Mouse (Mus musculus): ENCODE measurements around the gene Macrod1.

DNA sequence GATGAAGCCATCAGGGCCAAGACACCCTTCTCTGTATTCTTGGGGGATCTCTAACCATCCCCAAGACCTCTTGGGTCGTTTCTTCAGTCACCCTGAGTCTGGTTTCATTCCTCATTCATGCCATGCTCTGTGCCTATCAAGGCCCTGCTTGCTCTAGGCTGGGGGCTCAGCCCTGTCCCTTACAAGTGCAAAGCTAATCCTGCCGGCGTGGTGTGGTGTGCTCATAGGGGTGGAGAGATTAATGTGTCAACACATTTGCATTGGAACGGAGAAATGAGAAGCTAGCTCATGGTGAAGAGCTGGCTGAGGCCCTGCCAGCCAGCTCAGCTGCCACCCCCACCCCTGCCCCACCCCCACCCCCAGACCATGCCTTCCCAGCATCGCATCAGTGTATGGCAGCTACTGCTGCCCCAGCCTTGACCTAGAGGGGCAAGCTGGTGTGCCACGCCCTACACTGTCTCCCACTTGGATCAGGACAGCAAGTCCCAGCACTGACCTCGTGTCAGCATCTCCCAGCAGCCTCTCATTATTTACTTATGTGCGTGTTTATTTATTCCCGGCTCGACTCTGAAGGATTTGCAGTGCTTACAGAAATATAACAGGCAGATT is 66.2 kb downstream of the Macrod1 start:
- TF ChIP-seq POLR2A (IDR thresholded peaks at IDR 0.05; ENCODE audit: extremely low read depth, insufficient read depth, low read length) (no peak), CTCF (IDR thresholded peaks at IDR 0.05; ENCODE audit: extremely low read depth, insufficient read depth, low read length) (no peak)
